Mouse (Mus musculus) right cerebral cortex, adult 18-20 months (tissue): ENCODE measurements around the gene Zfp865.

Source experiments
- DNase-seq: peaks from one replicate; pipeline ENCODE4 v3.0.0; 2022; ENCODE audit warnings: mixed read lengths

Zfp865 gene

GRCm38 (mm10) chr7:5083325-5084105 lies 63.3 kb downstream of the Zfp865 start:
- no peak for DNase-seq

GRCm38 (mm10) chr7:5085512-5085911 lies 65.3 kb downstream of the Zfp865 start:
- no peak for DNase-seq
